Mouse (Mus musculus): ENCODE measurements around the gene Copz2. TPM values are rescaled to one million over a fixed set of nuclear protein-coding genes. Genes with fewer than 3 reads are reported as not detected.

Gene Copz2
- total and polyA plus RNA-seq, 3 experiments: 0.35 to 4.1 (median 0.99) TPM

GRCm38 (mm10) chr11:96875270-96875669, 25.6 kb downstream of the Copz2 start:
- dilution Hi-C loops (cut with MboI; ENCODE audit: extremely low pct_ligation_motif_present, extremely low pct_unique_long_range_greater_than_20kb, low sequenced_read_pairs) (no loop called here), in situ Hi-C loops (cut with MboI; ENCODE audit: low pct_ligation_motif_present, low pct_unique_long_range_greater_than_20kb, low sequenced_read_pairs) (no loop called here)
- Histone ChIP-seq H3K36me3 (replicated peaks in 1 of 2; ENCODE audit: control insufficient read depth in 1 of 2, insufficient read depth in 1 of 2, low read length in 1 of 2) (no peaks in the 10 kb centered on the region), H3K4me2 (ENCODE audit: insufficient read depth, low read depth, poor library complexity, severe bottlenecking) (peak overlapping the region; percentile 79), H3K4me1 (ENCODE audit: control insufficient read depth in 1 of 2, insufficient read depth in 2 of 2) (peaks cover 8 to 37% of the 10 kb centered on the region in 2 experiments; a peak in 3 of 4 replicates), H3K27me3 (replicated peaks) (peaks cover 88% of the 10 kb centered on the region), H3K9me3 (replicated peaks; ENCODE audit: low read length) (no peaks in the 10 kb centered on the region), H3K4me3 (replicated peaks in 1 of 3; ENCODE audit: low read depth in 2 of 3, low read length in 2 of 3, poor library complexity in 1 of 3) (no peak overlapping the region), H3K79me2 (replicated peaks; ENCODE audit: control insufficient read depth, extremely low read depth, insufficient read depth, poor library complexity, severe bottlenecking) (no peaks in the 10 kb centered on the region), H3K9ac (ENCODE audit: insufficient read depth, low read depth) (no peak overlapping the region), H3K27ac (ENCODE audit: insufficient read depth, low read depth) (no peak overlapping the region)
- peak; percentile 27; the same call in 1 of the 2 replicates for TF ChIP-seq MEF2A (IDR thresholded peaks at IDR 0.05; ENCODE audit: borderline replicate concordance, low read depth, low read length)
- no peak for TF ChIP-seq SIN3A (IDR thresholded peaks at IDR 0.05; ENCODE audit: low read length)
- no peak for TF ChIP-seq RAD21 (IDR thresholded peaks at IDR 0.05; ENCODE audit: low read depth, low read length)
- TF ChIP-seq NELFE (IDR thresholded peaks at IDR 0.05; ENCODE audit: low read depth, low read length): 0 out of 2 replicates have a peak, but pooled peaks have one; percentile 10
- TF ChIP-seq MAX (IDR thresholded peaks at IDR 0.05; ENCODE audit: low read length): no peak
- DNase-seq (ENCODE audit: extremely low read depth): no peak

- peak overlapping the region in 1 of 3 experiments; percentile 3 for H3K4me3 ChIP-seq (replicated peaks in 1 of 3; ENCODE audit: low read depth in 2 of 3, low read length in 2 of 3, poor library complexity in 1 of 3)
- H3K4me1 ChIP-seq (ENCODE audit: control insufficient read depth in 1 of 2, insufficient read depth in 2 of 2): peaks cover 8 to 37% of the 10 kb centered on the region in 2 experiments; a peak in 3 of 4 replicates
- dilution Hi-C loops (cut with MboI; ENCODE audit: extremely low pct_ligation_motif_present, extremely low pct_unique_long_range_greater_than_20kb, low sequenced_read_pairs) (no loop called here), in situ Hi-C loops (cut with MboI; ENCODE audit: low pct_ligation_motif_present, low pct_unique_long_range_greater_than_20kb, low sequenced_read_pairs) (no loop called here)
- H3K9me3 ChIP-seq (replicated peaks; ENCODE audit: low read length): no peaks in the 10 kb centered on the region
- no peak overlapping the region for H3K27ac ChIP-seq (ENCODE audit: insufficient read depth, low read depth)
- DNase-seq (ENCODE audit: extremely low read depth): peak; percentile 72
- H3K27me3 ChIP-seq (replicated peaks): peaks cover 88% of the 10 kb centered on the region
- peak overlapping the region; percentile 79 for H3K4me2 ChIP-seq (ENCODE audit: insufficient read depth, low read depth, poor library complexity, severe bottlenecking)
- H3K9ac ChIP-seq (ENCODE audit: insufficient read depth, low read depth): no peak overlapping the region
- H3K36me3 ChIP-seq (replicated peaks in 1 of 2; ENCODE audit: control insufficient read depth in 1 of 2, insufficient read depth in 1 of 2, low read length in 1 of 2): no peaks in the 10 kb centered on the region
- H3K79me2 ChIP-seq (replicated peaks; ENCODE audit: control insufficient read depth, extremely low read depth, insufficient read depth, poor library complexity, severe bottlenecking): no peaks in the 10 kb centered on the region
- no peak for TF ChIP-seq NELFE (IDR thresholded peaks at IDR 0.05; ENCODE audit: low read depth, low read length)
- no peak for TF ChIP-seq CTCF (conservative IDR thresholded peaks at IDR 0.05 in 1 of 2, IDR thresholded peaks at IDR 0.05 in 1 of 2; ENCODE audit: low read depth in 2 of 2, low read length in 2 of 2)
- no peak for TF ChIP-seq POLR2AphosphoS2 (IDR thresholded peaks at IDR 0.05; ENCODE audit: low read depth, low read length)
- no peak for TF ChIP-seq HCFC1 (IDR thresholded peaks at IDR 0.05; ENCODE audit: low read depth, low read length)
- no peak for TF ChIP-seq CHD2 (IDR thresholded peaks at IDR 0.05; ENCODE audit: low read length)
- TF ChIP-seq UBTF (IDR thresholded peaks at IDR 0.05; ENCODE audit: low read depth, low read length): 0 out of 2 replicates have a peak, but pooled peaks have one; percentile 45
- TF ChIP-seq SMC3 (IDR thresholded peaks at IDR 0.05; ENCODE audit: low read depth, low read length): no peak
- no peak for TF ChIP-seq NRF1 (IDR thresholded peaks at IDR 0.05; ENCODE audit: low read depth, low read length)
- TF ChIP-seq TCF12 (IDR thresholded peaks at IDR 0.05; ENCODE audit: low read depth, low read length): no peak
- TF ChIP-seq IRF4 (IDR thresholded peaks at IDR 0.05; ENCODE audit: low read depth, low read length): 0 out of 2 replicates have a peak, but pooled peaks have one; percentile 32
- TF ChIP-seq SIN3A (IDR thresholded peaks at IDR 0.05; ENCODE audit: low read length): peak; percentile 73; the same call in 1 of the 2 replicates
- no peak for TF ChIP-seq RAD21 (IDR thresholded peaks at IDR 0.05; ENCODE audit: low read depth, low read length)
- no peak for TF ChIP-seq ZKSCAN1 (IDR thresholded peaks at IDR 0.05; ENCODE audit: borderline replicate concordance, low read depth, low read length)
- TF ChIP-seq USF1 (IDR thresholded peaks at IDR 0.05; ENCODE audit: low read depth, low read length): no peak
- no peak for TF ChIP-seq ZMIZ1 (IDR thresholded peaks at IDR 0.05; ENCODE audit: low read depth, low read length)
- no peak for TF ChIP-seq KAT2A (IDR thresholded peaks at IDR 0.05; ENCODE audit: insufficient replicate concordance, low read length)
- no peak for TF ChIP-seq MYC (IDR thresholded peaks at IDR 0.05; ENCODE audit: low read depth, low read length)
- no peak for TF ChIP-seq POLR2A (IDR thresholded peaks at IDR 0.05; ENCODE audit: low read depth, low read length)
- no peak for TF ChIP-seq PAX5 (IDR thresholded peaks at IDR 0.05; ENCODE audit: low read length)
- TF ChIP-seq MAFK (IDR thresholded peaks at IDR 0.05; ENCODE audit: insufficient replicate concordance, low read length): no peak
- TF ChIP-seq TBP (conservative IDR thresholded peaks at IDR 0.05; ENCODE audit: low read depth, low read length): no peak
- peak; percentile 99 for TF ChIP-seq MXI1 (IDR thresholded peaks at IDR 0.05; ENCODE audit: low read depth, low read length)
- no peak for TF ChIP-seq ZC3H11A (IDR thresholded peaks at IDR 0.05; ENCODE audit: low read depth, low read length)
- TF ChIP-seq E2F4 (IDR thresholded peaks at IDR 0.05; ENCODE audit: insufficient replicate concordance, low read depth, low read length): no peak
- no peak for TF ChIP-seq MAX (IDR thresholded peaks at IDR 0.05; ENCODE audit: low read length)
- TF ChIP-seq MAZ (IDR thresholded peaks at IDR 0.05; ENCODE audit: low read depth, low read length): no peak
- no peak for TF ChIP-seq ZNF384 (IDR thresholded peaks at IDR 0.05; ENCODE audit: low read depth, low read length)
- no peak for TF ChIP-seq BHLHE40 (IDR thresholded peaks at IDR 0.05; ENCODE audit: low read depth, low read length)
- no peak for TF ChIP-seq JUN (IDR thresholded peaks at IDR 0.05; ENCODE audit: insufficient read depth, low read depth, low read length)
- 0 out of 2 replicates have a peak, but pooled peaks have one; percentile 6 for TF ChIP-seq MEF2A (IDR thresholded peaks at IDR 0.05; ENCODE audit: borderline replicate concordance, low read depth, low read length)
- no peak for TF ChIP-seq GABPA (IDR thresholded peaks at IDR 0.05; ENCODE audit: insufficient replicate concordance, low read depth, low read length)
- TF ChIP-seq ETS1 (conservative IDR thresholded peaks at IDR 0.05; ENCODE audit: low read depth, low read length): no peak
These were observed 26.1 kb downstream of the Copz2 start for GRCm38 (mm10) chr11:96875745-96876144.
